Mouse (Mus musculus): ENCODE results near the gene Opcml. TPM values are rescaled to one million over a fixed set of nuclear protein-coding genes. Genes with fewer than 3 reads are reported as not detected.

Opcml gene
- polyA plus RNA-seq, 1 experiment, result 0.02 TPM

- WGBS, result 83% methylated on average over 1 of the region's 1 CpGs
- H3K4me1 ChIP-seq (ENCODE audit: control insufficient read depth, insufficient read depth, insufficient read length), result no peaks in the 10 kb centered on the region
- no peak for DNase-seq (ENCODE audit: low read depth in 1 of 2, low spot score in 2 of 2)
- H3K36me3 ChIP-seq (ENCODE audit: control insufficient read depth, insufficient read depth, low read length), result no peaks in the 10 kb centered on the region
- TF ChIP-seq CTCF (IDR thresholded peaks at IDR 0.05; ENCODE audit: extremely low read depth, insufficient read depth, insufficient read length, insufficient replicate concordance) (no peak), POLR2A (IDR thresholded peaks at IDR 0.05; ENCODE audit: low read depth, low read length) (no peak)
- no peak overlapping the region for H3K27ac ChIP-seq (ENCODE audit: insufficient read depth, low read length)
- no peaks in the 10 kb centered on the region for H3K27me3 ChIP-seq (ENCODE audit: control insufficient read depth, insufficient read depth, low read length)
- no peak overlapping the region for H3K4me3 ChIP-seq (ENCODE audit: extremely low read depth, insufficient read depth, insufficient read length)
Measured at GRCm38 (mm10) chr9:28160953-28161352, 370.4 kb downstream of the Opcml start.

GRCm38 (mm10) chr9:28163946-28164345 is 373.4 kb downstream of the Opcml start:
- TF ChIP-seq CTCF (IDR thresholded peaks at IDR 0.05; ENCODE audit: extremely low read depth, insufficient read depth, insufficient read length, insufficient replicate concordance) (no peak), POLR2A (IDR thresholded peaks at IDR 0.05; ENCODE audit: low read depth, low read length) (no peak)
- Histone ChIP-seq H3K36me3 (ENCODE audit: control insufficient read depth, insufficient read depth, low read length) (no peaks in the 10 kb centered on the region), H3K4me1 (ENCODE audit: control insufficient read depth, insufficient read depth, insufficient read length) (no peaks in the 10 kb centered on the region), H3K27me3 (ENCODE audit: control insufficient read depth, insufficient read depth, low read length) (no peaks in the 10 kb centered on the region), H3K4me3 (ENCODE audit: extremely low read depth, insufficient read depth, insufficient read length) (no peak overlapping the region), H3K27ac (ENCODE audit: insufficient read depth, low read length) (no peak overlapping the region)
- DNase-seq (ENCODE audit: low read depth in 1 of 2, low spot score in 2 of 2), result no peak
- 69% methylated on average over 4 of the region's 4 CpGs for WGBS

GRCm38 (mm10) chr9:28171890-28172289 is 381.3 kb downstream of the Opcml start:
- TF ChIP-seq POLR2A (IDR thresholded peaks at IDR 0.05; ENCODE audit: low read depth, low read length) (no peak), CTCF (IDR thresholded peaks at IDR 0.05; ENCODE audit: extremely low read depth, insufficient read depth, insufficient read length, insufficient replicate concordance) (0 out of 2 replicates have a peak, but pooled peaks have one; percentile 4)
- Histone ChIP-seq H3K36me3 (ENCODE audit: control insufficient read depth, insufficient read depth, low read length) (no peaks in the 10 kb centered on the region), H3K27me3 (ENCODE audit: control insufficient read depth, insufficient read depth, low read length) (no peaks in the 10 kb centered on the region), H3K4me1 (ENCODE audit: control insufficient read depth, insufficient read depth, insufficient read length) (no peaks in the 10 kb centered on the region), H3K27ac (ENCODE audit: insufficient read depth, low read length) (no peak overlapping the region), H3K4me3 (ENCODE audit: extremely low read depth, insufficient read depth, insufficient read length) (no peak overlapping the region)
- no peak for DNase-seq (ENCODE audit: low read depth in 1 of 2, low spot score in 2 of 2)
- 10% methylated on average over 6 of the region's 6 CpGs for WGBS

- no peaks in the 10 kb centered on the region for H3K27me3 ChIP-seq (ENCODE audit: control insufficient read depth, insufficient read depth, low read length)
- DNase-seq (ENCODE audit: low read depth in 1 of 2, low spot score in 2 of 2), result no peak
- H3K27ac ChIP-seq (ENCODE audit: insufficient read depth, low read length), result no peak overlapping the region
- TF ChIP-seq CTCF (IDR thresholded peaks at IDR 0.05; ENCODE audit: extremely low read depth, insufficient read depth, insufficient read length, insufficient replicate concordance) (no peak), POLR2A (IDR thresholded peaks at IDR 0.05; ENCODE audit: low read depth, low read length) (no peak)
- H3K4me1 ChIP-seq (ENCODE audit: control insufficient read depth, insufficient read depth, insufficient read length), result no peaks in the 10 kb centered on the region
- 74% methylated on average over 2 of the region's 2 CpGs for WGBS
- H3K36me3 ChIP-seq (ENCODE audit: control insufficient read depth, insufficient read depth, low read length), result no peaks in the 10 kb centered on the region
- H3K4me3 ChIP-seq (ENCODE audit: extremely low read depth, insufficient read depth, insufficient read length), result no peak overlapping the region
Measured at GRCm38 (mm10) chr9:28177052-28177451, 386.5 kb downstream of the Opcml start.

- 76% methylated on average over 4 of the region's 4 CpGs for WGBS
- no peaks in the 10 kb centered on the region for H3K4me1 ChIP-seq (ENCODE audit: control insufficient read depth, insufficient read depth, insufficient read length)
- no peak overlapping the region for H3K4me3 ChIP-seq (ENCODE audit: extremely low read depth, insufficient read depth, insufficient read length)
- DNase-seq (ENCODE audit: low read depth in 1 of 2, low spot score in 2 of 2), result no peak
- no peaks in the 10 kb centered on the region for H3K27me3 ChIP-seq (ENCODE audit: control insufficient read depth, insufficient read depth, low read length)
- H3K36me3 ChIP-seq (ENCODE audit: control insufficient read depth, insufficient read depth, low read length), result no peaks in the 10 kb centered on the region
- H3K27ac ChIP-seq (ENCODE audit: insufficient read depth, low read length), result no peak overlapping the region
- TF ChIP-seq CTCF (IDR thresholded peaks at IDR 0.05; ENCODE audit: extremely low read depth, insufficient read depth, insufficient read length, insufficient replicate concordance) (no peak), POLR2A (IDR thresholded peaks at IDR 0.05; ENCODE audit: low read depth, low read length) (no peak)
Measured at GRCm38 (mm10) chr9:28178123-28178887, 387.7 kb downstream of the Opcml start.

GRCm38 (mm10) chr9:28181916-28182315 is 391.3 kb downstream of the Opcml start:
- Histone ChIP-seq H3K36me3 (ENCODE audit: control insufficient read depth, insufficient read depth, low read length) (no peaks in the 10 kb centered on the region), H3K4me3 (ENCODE audit: extremely low read depth, insufficient read depth, insufficient read length) (no peak overlapping the region), H3K27me3 (ENCODE audit: control insufficient read depth, insufficient read depth, low read length) (no peaks in the 10 kb centered on the region), H3K27ac (ENCODE audit: insufficient read depth, low read length) (no peak overlapping the region), H3K4me1 (ENCODE audit: control insufficient read depth, insufficient read depth, insufficient read length) (no peaks in the 10 kb centered on the region)
- WGBS, result 78% methylated on average over 7 of the region's 7 CpGs
- DNase-seq (ENCODE audit: low read depth in 1 of 2, low spot score in 2 of 2), result no peak
- no peak for TF ChIP-seq POLR2A (IDR thresholded peaks at IDR 0.05; ENCODE audit: low read depth, low read length)
- TF ChIP-seq CTCF (IDR thresholded peaks at IDR 0.05; ENCODE audit: extremely low read depth, insufficient read depth, insufficient read length, insufficient replicate concordance), result no peak

- DNase-seq (ENCODE audit: low read depth in 1 of 2, low spot score in 2 of 2), result no peak
- TF ChIP-seq POLR2A (IDR thresholded peaks at IDR 0.05; ENCODE audit: low read depth, low read length) (no peak), CTCF (IDR thresholded peaks at IDR 0.05; ENCODE audit: extremely low read depth, insufficient read depth, insufficient read length, insufficient replicate concordance) (no peak)
- H3K4me1 ChIP-seq (ENCODE audit: control insufficient read depth, insufficient read depth, insufficient read length), result no peaks in the 10 kb centered on the region
- 76% methylated on average over 2 of the region's 2 CpGs for WGBS
- no peak overlapping the region for H3K4me3 ChIP-seq (ENCODE audit: extremely low read depth, insufficient read depth, insufficient read length)
- H3K27me3 ChIP-seq (ENCODE audit: control insufficient read depth, insufficient read depth, low read length), result no peaks in the 10 kb centered on the region
- no peaks in the 10 kb centered on the region for H3K36me3 ChIP-seq (ENCODE audit: control insufficient read depth, insufficient read depth, low read length)
- no peak overlapping the region for H3K27ac ChIP-seq (ENCODE audit: insufficient read depth, low read length)
Measured at GRCm38 (mm10) chr9:28190226-28190625, 399.7 kb downstream of the Opcml start.

All from spleen, adult 2 months (tissue).